Mouse (Mus musculus) heart, adult 10 weeks (tissue): ENCODE data around the gene P2ry10b. TPM values are rescaled to one million over a fixed set of nuclear protein-coding genes. Genes with fewer than 3 reads are reported as not detected.

Experiments
- polyA plus RNA-seq: library from polyadenylated mRNA; stranded (reverse); fragments of 350-450 nt; fragmentation: Illumina TruSeq; extraction: RNeasy Lipid Tissue Mini Kit (QIAGEN cat#74804); gene quantifications from one replicate; pipeline ENCODE4 v1.2.3, GENCODE M21; 2014; ENCODE audit warnings: low read depth, low replicate concordance

Gene P2ry10b
- 0.60 TPM for polyA plus RNA-seq

GRCm38 (mm10) chrX:107148681-107149080 lies at the start of gene P2ry10b:
P2ry10b (plus strand) TSS chrX:107148927.

Other genes with a start within 250 kb of the P2ry10b start
- gene Lpar4, start 228.3 kb upstream of the P2ry10b start, polyA plus RNA-seq, result 1.0 TPM
- gene P2ry10, start 60.4 kb upstream of the P2ry10b start, polyA plus RNA-seq, result not detected
- not detected for gene Gpr174, start 107.0 kb downstream of the P2ry10b start, polyA plus RNA-seq